Mouse (Mus musculus): Measurements from ENCODE around the gene Dnaja1. TPM values are rescaled to one million over a fixed set of nuclear protein-coding genes. Genes with fewer than 3 reads are reported as not detected.

The Dnaja1 gene
- 625 and 673 TPM in 2 replicates for polyA plus RNA-seq (2015; fragmentation: Nextera tagmentation; extraction: Ambion mirVana)

DNA sequence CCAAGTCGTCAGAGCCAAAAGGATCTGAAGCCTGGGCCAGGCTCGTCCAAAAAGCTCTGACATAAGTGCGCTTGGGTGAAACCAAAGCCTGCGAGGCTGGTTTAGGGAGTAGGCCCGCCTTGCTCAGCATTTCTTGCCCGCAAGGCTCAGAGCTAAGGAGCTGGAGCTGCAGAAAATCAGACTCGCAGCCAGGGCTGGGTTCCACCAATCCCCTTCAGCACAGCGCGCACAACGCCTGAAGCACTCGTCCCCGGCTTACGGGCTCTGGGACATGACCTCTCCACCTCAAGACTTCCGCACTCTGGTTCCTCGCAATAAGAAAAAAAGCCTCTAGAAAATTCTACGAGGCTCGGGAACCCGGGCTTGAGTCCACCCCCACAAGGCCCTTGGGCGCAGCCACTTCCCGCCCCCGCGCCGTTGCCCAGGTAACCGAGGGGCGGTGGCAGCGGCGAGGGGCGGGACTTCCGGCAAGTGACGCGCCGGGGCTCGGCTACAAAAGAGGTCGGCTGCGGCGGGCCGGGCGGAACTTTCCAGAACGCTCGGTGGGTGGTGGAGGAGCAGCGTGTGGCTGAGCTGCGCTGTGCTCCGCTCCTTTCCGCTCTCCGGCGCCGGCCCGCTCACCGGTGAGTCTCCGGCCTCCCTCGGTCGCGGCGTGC is at the start of gene Dnaja1:
Gene Dnaja1 (plus strand): TSS at position 140 of the 656 bp plus-strand sequence.
- Histone ChIP-seq H3K4me2 (ENCODE audit: low read length) (peak within 1 kb of the TSS; percentile 86), H3K9ac (ENCODE audit: low read depth, low read length) (peak within 1 kb of the TSS; percentile 92), H3K9me3 (ENCODE audit: control insufficient read depth, low read length) (no peaks in the 10 kb centered on the region), H3K36me3 (ENCODE audit: control insufficient read depth, insufficient read depth, low read length) (peaks cover 13% of the 10 kb centered on the region), H3K4me1 (ENCODE audit: control insufficient read depth, insufficient read depth, low read depth, low read length) (peaks cover 31% of the 10 kb centered on the region), H3K27me3 (replicated peaks; ENCODE audit: control insufficient read depth, insufficient read depth, low read length) (no peaks in the 10 kb centered on the region), H3K4me3 (ENCODE audit: low read length) (peak within 1 kb of the TSS; percentile 59), H3K27ac (ENCODE audit: low read depth, low read length) (peak within 1 kb of the TSS; percentile 99)
- peak; percentile 94 for ATAC-seq
- under 1% methylated on average over 54 of the region's 54 CpGs for WGBS

- ATAC-seq, result no peak
- no peaks in the 10 kb centered on the region for H3K9me3 ChIP-seq (ENCODE audit: control insufficient read depth, low read length)
- no peak overlapping the region for H3K9ac ChIP-seq (ENCODE audit: low read depth, low read length)
- WGBS, result 91% methylated on average over 5 of the region's 5 CpGs
- no peaks in the 10 kb centered on the region for H3K36me3 ChIP-seq (ENCODE audit: control insufficient read depth, insufficient read depth, low read length)
- H3K4me2 ChIP-seq (ENCODE audit: low read length), result no peak overlapping the region
- no peaks in the 10 kb centered on the region; the same call in none of the 2 replicates for H3K4me1 ChIP-seq (ENCODE audit: control insufficient read depth, insufficient read depth, low read depth, low read length)
- no peak overlapping the region for H3K4me3 ChIP-seq (ENCODE audit: low read length)
- no peaks in the 10 kb centered on the region for H3K27me3 ChIP-seq (replicated peaks; ENCODE audit: control insufficient read depth, insufficient read depth, low read length)
- H3K27ac ChIP-seq (ENCODE audit: low read depth, low read length), result no peak overlapping the region
Measured at GRCm38 (mm10) chr4:40673526-40673925, 48.4 kb upstream of the Dnaja1 start.

GRCm38 (mm10) chr4:40676338-40676737 is 45.6 kb upstream of the Dnaja1 start:
- Histone ChIP-seq H3K36me3 (ENCODE audit: control insufficient read depth, insufficient read depth, low read length) (no peaks in the 10 kb centered on the region), H3K27ac (ENCODE audit: low read depth, low read length) (no peak overlapping the region), H3K4me1 (ENCODE audit: control insufficient read depth, insufficient read depth, low read depth, low read length) (no peaks in the 10 kb centered on the region; the same call in none of the 2 replicates), H3K4me2 (ENCODE audit: low read length) (peak overlapping the region; percentile 40), H3K4me3 (ENCODE audit: low read length) (no peak overlapping the region), H3K9ac (ENCODE audit: low read depth, low read length) (no peak overlapping the region), H3K9me3 (ENCODE audit: control insufficient read depth, low read length) (no peaks in the 10 kb centered on the region), H3K27me3 (replicated peaks; ENCODE audit: control insufficient read depth, insufficient read depth, low read length) (no peaks in the 10 kb centered on the region)
- WGBS, result 20% methylated on average over 14 of the region's 14 CpGs
- peak; percentile 2; the same call in 1 of the 2 replicates for ATAC-seq

DNA sequence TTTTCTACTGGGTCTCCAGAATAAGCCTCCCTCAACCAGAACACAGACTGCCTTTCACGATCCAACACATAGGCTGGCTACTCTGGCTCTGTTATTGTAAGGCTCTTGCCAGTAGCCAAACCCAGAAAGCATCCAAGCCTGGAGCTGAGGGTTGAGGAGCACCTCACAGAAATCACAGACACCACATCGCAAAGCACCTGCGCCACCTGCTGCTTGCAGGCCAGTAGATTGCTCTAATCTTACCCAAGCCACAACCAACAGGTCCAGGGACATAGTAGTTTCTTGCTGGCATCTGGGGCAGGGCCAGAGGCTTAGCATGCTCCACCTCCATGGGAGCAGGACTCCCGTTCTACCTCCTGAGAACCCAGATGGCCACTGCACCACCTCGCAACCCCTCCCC is 44.8 kb upstream of the Dnaja1 start:
- 41% methylated on average over 5 of the region's 5 CpGs for WGBS
- Histone ChIP-seq H3K27me3 (replicated peaks; ENCODE audit: control insufficient read depth, insufficient read depth, low read length) (no peaks in the 10 kb centered on the region), H3K9ac (ENCODE audit: low read depth, low read length) (no peak overlapping the region), H3K36me3 (ENCODE audit: control insufficient read depth, insufficient read depth, low read length) (no peaks in the 10 kb centered on the region), H3K4me1 (ENCODE audit: control insufficient read depth, insufficient read depth, low read depth, low read length) (no peaks in the 10 kb centered on the region; the same call in none of the 2 replicates), H3K4me3 (ENCODE audit: low read length) (no peak overlapping the region), H3K9me3 (ENCODE audit: control insufficient read depth, low read length) (no peaks in the 10 kb centered on the region), H3K4me2 (ENCODE audit: low read length) (peak overlapping the region; percentile 40), H3K27ac (ENCODE audit: low read depth, low read length) (no peak overlapping the region)
- ATAC-seq, result peak; percentile 58

DNA sequence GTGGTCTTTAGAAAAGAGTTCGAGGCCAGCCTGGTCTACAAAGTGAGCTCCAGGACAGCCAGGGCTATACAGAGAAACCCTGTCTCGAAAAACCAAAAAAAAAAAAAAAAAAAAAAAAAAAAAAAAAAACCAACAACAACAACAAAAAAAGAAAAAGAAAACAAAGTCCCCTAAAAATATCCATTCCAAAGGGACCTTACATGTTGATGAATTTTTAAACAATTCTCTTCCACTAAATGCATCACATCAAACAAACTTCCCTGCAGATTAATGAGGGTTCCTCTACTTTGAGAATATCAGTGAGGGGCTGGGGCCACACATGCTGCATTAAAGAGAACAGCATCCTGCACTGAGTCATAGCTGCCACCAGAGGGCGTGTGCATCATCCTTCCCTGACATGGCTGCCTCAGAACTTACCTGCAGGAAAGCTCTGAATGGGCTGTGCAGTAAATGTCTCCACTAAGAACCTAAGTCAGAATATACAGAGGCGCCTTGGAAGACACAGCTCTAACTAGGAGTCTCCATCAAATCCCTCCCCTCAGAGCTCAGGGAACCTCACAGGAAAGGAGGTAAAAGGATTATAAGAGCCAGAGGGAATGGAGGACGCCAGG is 41.6 kb upstream of the Dnaja1 start:
- H3K4me1 ChIP-seq (ENCODE audit: control insufficient read depth, insufficient read depth, low read depth, low read length), result no peaks in the 10 kb centered on the region; the same call in none of the 2 replicates
- H3K4me3 ChIP-seq (ENCODE audit: low read length), result no peak overlapping the region
- H3K27ac ChIP-seq (ENCODE audit: low read depth, low read length), result no peak overlapping the region
- ATAC-seq, result no peak
- WGBS, result 45% methylated on average over 5 of the region's 5 CpGs
- no peaks in the 10 kb centered on the region for H3K9me3 ChIP-seq (ENCODE audit: control insufficient read depth, low read length)
- no peak overlapping the region for H3K9ac ChIP-seq (ENCODE audit: low read depth, low read length)
- H3K4me2 ChIP-seq (ENCODE audit: low read length), result no peak overlapping the region
- no peaks in the 10 kb centered on the region for H3K27me3 ChIP-seq (replicated peaks; ENCODE audit: control insufficient read depth, insufficient read depth, low read length)
- no peaks in the 10 kb centered on the region for H3K36me3 ChIP-seq (ENCODE audit: control insufficient read depth, insufficient read depth, low read length)

GRCm38 (mm10) chr4:40681908-40682307 is 40.0 kb upstream of the Dnaja1 start:
- Histone ChIP-seq H3K9me3 (ENCODE audit: control insufficient read depth, low read length) (no peaks in the 10 kb centered on the region), H3K9ac (ENCODE audit: low read depth, low read length) (no peak overlapping the region), H3K4me3 (ENCODE audit: low read length) (no peak overlapping the region), H3K36me3 (ENCODE audit: control insufficient read depth, insufficient read depth, low read length) (no peaks in the 10 kb centered on the region), H3K4me2 (ENCODE audit: low read length) (no peak overlapping the region), H3K4me1 (ENCODE audit: control insufficient read depth, insufficient read depth, low read depth, low read length) (no peaks in the 10 kb centered on the region; the same call in 1 of the 2 replicates), H3K27ac (ENCODE audit: low read depth, low read length) (no peak overlapping the region), H3K27me3 (replicated peaks; ENCODE audit: control insufficient read depth, insufficient read depth, low read length) (no peaks in the 10 kb centered on the region)
- ATAC-seq, result peak; percentile 24
- 16% methylated on average over 3 of the region's 3 CpGs for WGBS

GRCm38 (mm10) chr4:40682359-40682758 is 39.6 kb upstream of the Dnaja1 start:
- Histone ChIP-seq H3K4me2 (ENCODE audit: low read length) (no peak overlapping the region), H3K9ac (ENCODE audit: low read depth, low read length) (no peak overlapping the region), H3K36me3 (ENCODE audit: control insufficient read depth, insufficient read depth, low read length) (0 out of 2 replicates have a peak, but pooled peaks cover under 1% of the 10 kb centered on the region), H3K9me3 (ENCODE audit: control insufficient read depth, low read length) (no peaks in the 10 kb centered on the region), H3K4me1 (ENCODE audit: control insufficient read depth, insufficient read depth, low read depth, low read length) (no peaks in the 10 kb centered on the region), H3K4me3 (ENCODE audit: low read length) (no peak overlapping the region), H3K27me3 (replicated peaks; ENCODE audit: control insufficient read depth, insufficient read depth, low read length) (no peaks in the 10 kb centered on the region), H3K27ac (ENCODE audit: low read depth, low read length) (no peak overlapping the region)
- 93% methylated on average over 5 of the region's 5 CpGs for WGBS
- no peak for ATAC-seq

DNA sequence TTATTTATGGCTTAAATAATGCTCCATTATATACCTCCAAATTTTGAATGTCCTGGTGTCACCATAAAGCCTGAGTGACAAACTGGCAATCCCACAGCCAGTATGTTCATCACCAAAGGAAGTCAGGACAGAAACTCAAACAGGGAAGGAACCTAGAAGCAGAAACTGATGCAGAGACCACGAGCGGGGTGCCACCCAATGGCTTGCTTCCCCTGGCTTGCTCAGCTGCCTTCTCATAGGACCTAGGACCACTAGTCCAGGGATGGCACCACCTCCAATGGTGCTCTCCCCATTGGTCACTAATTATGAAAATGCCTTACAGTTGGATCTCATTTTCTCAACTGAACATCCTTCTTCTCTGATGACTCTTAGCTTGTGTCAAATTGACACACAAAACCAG is 38.6 kb upstream of the Dnaja1 start:
- 100% methylated on average over 2 of the region's 2 CpGs for WGBS
- H3K27me3 ChIP-seq (replicated peaks; ENCODE audit: control insufficient read depth, insufficient read depth, low read length), result no peaks in the 10 kb centered on the region
- no peak overlapping the region for H3K4me3 ChIP-seq (ENCODE audit: low read length)
- H3K4me1 ChIP-seq (ENCODE audit: control insufficient read depth, insufficient read depth, low read depth, low read length), result no peaks in the 10 kb centered on the region
- no peaks in the 10 kb centered on the region for H3K9me3 ChIP-seq (ENCODE audit: control insufficient read depth, low read length)
- H3K4me2 ChIP-seq (ENCODE audit: low read length), result no peak overlapping the region
- H3K27ac ChIP-seq (ENCODE audit: low read depth, low read length), result no peak overlapping the region
- ATAC-seq, result no peak
- no peak overlapping the region for H3K9ac ChIP-seq (ENCODE audit: low read depth, low read length)
- peaks cover 6% of the 10 kb centered on the region; the same call in 1 of the 2 replicates for H3K36me3 ChIP-seq (ENCODE audit: control insufficient read depth, insufficient read depth, low read length)

GRCm38 (mm10) chr4:40691100-40691499 is 30.9 kb upstream of the Dnaja1 start:
- WGBS, result 88% methylated on average over 11 of the region's 11 CpGs
- peaks cover 27% of the 10 kb centered on the region for H3K36me3 ChIP-seq (ENCODE audit: control insufficient read depth, insufficient read depth, low read length)
- H3K9me3 ChIP-seq (ENCODE audit: control insufficient read depth, low read length), result no peaks in the 10 kb centered on the region
- no peak overlapping the region for H3K9ac ChIP-seq (ENCODE audit: low read depth, low read length)
- no peaks in the 10 kb centered on the region for H3K27me3 ChIP-seq (replicated peaks; ENCODE audit: control insufficient read depth, insufficient read depth, low read length)
- no peaks in the 10 kb centered on the region for H3K4me1 ChIP-seq (ENCODE audit: control insufficient read depth, insufficient read depth, low read depth, low read length)
- ATAC-seq, result no peak
- H3K4me2 ChIP-seq (ENCODE audit: low read length), result no peak overlapping the region
- no peak overlapping the region for H3K27ac ChIP-seq (ENCODE audit: low read depth, low read length)
- H3K4me3 ChIP-seq (ENCODE audit: low read length), result no peak overlapping the region

All from hindbrain, embryonic 16.5 days (tissue).